Mouse (Mus musculus) lung, postnatal 4 days (tissue): Measurements from ENCODE around the gene Olfr1046.
"Not testable (repeated sequence)": the region's sequence is repeated elsewhere in the genome, so short reads cannot be mapped to it uniquely, and the experiment has no call there.

Experiments used
- DNase-seq, 2 experiments: peaks; one replicate each; pipeline ENCODE4 v3.0.0; 2021

Olfr1046 gene

GRCm38 (mm10) chr2:86219214-86219613 is at the start of gene Olfr1046:
Gene Olfr1046 (minus strand): TSS chr2:86219314.
- DNase-seq = no peak

- not testable (repeated sequence) for DNase-seq
Measured at GRCm38 (mm10) chr2:86258228-86258627, 39.1 kb upstream of the Olfr1046 start, which contains the start of gene Olfr1049. Gene Olfr1049 (minus strand): TSS chr2:86258328.

GRCm38 (mm10) chr2:86240189-86240588 is 21.1 kb upstream of the Olfr1046 start, which contains the start of gene Olfr1048:
Gene Olfr1048 (minus strand): TSS chr2:86240289.
- DNase-seq = no peak

- no peak for DNase-seq
Measured at GRCm38 (mm10) chr2:86231301-86231700, 12.2 kb upstream of the Olfr1046 start, which contains the start of gene Olfr1047. Gene Olfr1047 (minus strand): TSS chr2:86231401.

GRCm38 (mm10) chr2:86202909-86203308 is 16.2 kb downstream of the Olfr1046 start, which contains the start of gene Olfr1045:
Gene Olfr1045 (minus strand): TSS chr2:86203009.
- no peak for DNase-seq

- DNase-seq = no peak
Measured at GRCm38 (mm10) chr2:86195863-86196262, 23.3 kb downstream of the Olfr1046 start.

- no peak for DNase-seq
Measured at GRCm38 (mm10) chr2:86185583-86185982, 33.5 kb downstream of the Olfr1046 start, which contains the start of gene Olfr52. Gene Olfr52 (minus strand): TSS chr2:86185683.

GRCm38 (mm10) chr2:86179950-86180349 is 39.2 kb downstream of the Olfr1046 start:
- no peak for DNase-seq

- no peak for DNase-seq
Measured at GRCm38 (mm10) chr2:86177720-86178119, 41.4 kb downstream of the Olfr1046 start, which contains the start of gene Olfr1044. Gene Olfr1044 (minus strand): TSS chr2:86177820.

GRCm38 (mm10) chr2:86175422-86175821 is 43.7 kb downstream of the Olfr1046 start:
- DNase-seq = not testable (repeated sequence)

GRCm38 (mm10) chr2:86167422-86167821 is 51.7 kb downstream of the Olfr1046 start, which contains the start of gene Olfr1043:
Gene Olfr1043 (minus strand): TSS chr2:86167522.
- no peak for DNase-seq
